Mouse (Mus musculus) megakaryocyte, embryonic 14.5 days (primary cell): ENCODE results near the gene Cnbp.

Experiments
- FLI1 ChIP-seq: IDR thresholded peaks from 2 replicates; pipeline ENCODE4 v1.6.1; 2012; ENCODE audit warnings: low read length, inconsistent platforms, mixed read lengths
- GATA1 ChIP-seq: IDR thresholded peaks from 3 replicates; pipeline ENCODE4 v1.6.1; 2012; ENCODE audit warnings: mixed read lengths, low read length, inconsistent platforms, borderline replicate concordance

DNA sequence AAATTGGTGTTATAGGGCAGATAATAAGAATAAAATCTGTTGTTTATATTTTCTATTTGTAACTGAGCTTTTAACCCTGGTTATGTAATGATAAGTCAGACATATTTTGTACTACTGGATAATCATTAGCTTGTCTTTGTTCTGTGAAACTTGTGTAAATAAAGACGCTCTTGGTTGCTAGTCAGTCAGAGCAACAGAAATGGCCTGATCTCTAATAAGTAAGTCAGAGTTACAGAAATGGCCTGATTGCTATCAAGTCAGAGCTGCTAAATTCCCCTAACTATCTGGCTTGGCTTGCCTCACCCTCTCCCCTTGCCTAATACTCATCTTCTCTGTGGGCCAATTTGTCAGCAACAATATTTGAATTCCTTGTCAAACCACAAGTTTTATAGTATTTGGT, 35.8 kb upstream of the Cnbp start:
- TF ChIP-seq GATA1 = no peak
- no peak for TF ChIP-seq FLI1
